In genomic region chr19:36716221-36716620, GRCm38 (mm10) we compare ENCODE assay signal across 12 mouse cellular contexts.
"Had no signal": no experiment of that assay in that cellular context is flagged by ENCODE, and none has a peak within 500 bp of the region (broad histone marks: within the 10 kb centered on the region; RNA-seq: fewer than 3 reads in every experiment).

No protein-coding gene starts in this region.

- ATAC-seq: liver, embryonic 12.5 days; midbrain, embryonic 15.5 days had no signal

- H3K36me3 ChIP-seq: liver, embryonic 12.5 days; midbrain, embryonic 15.5 days; neural tube, embryonic 12.5 days; stomach, embryonic 15.5 days had no signal

- H3K9me3 ChIP-seq: liver, embryonic 12.5 days; midbrain, embryonic 15.5 days; neural tube, embryonic 12.5 days; stomach, embryonic 15.5 days had no signal

- DNase-seq: kidney, adult 8-10 months; kidney, postnatal 4 days; left cerebral cortex, postnatal 4 days; right cerebral cortex, postnatal 14 days; thymus, adult 18-20 months; thymus, postnatal 14 days had no signal

- H3K27me3 ChIP-seq: liver, embryonic 12.5 days; midbrain, embryonic 15.5 days; neural tube, embryonic 12.5 days; stomach, embryonic 15.5 days had no signal

- H3K4me1 ChIP-seq: liver, embryonic 12.5 days; midbrain, embryonic 15.5 days; neural tube, embryonic 12.5 days had no signal

- H3K4me3 ChIP-seq: layer of hippocampus, adult 2 months; liver, embryonic 12.5 days; midbrain, embryonic 15.5 days; neural tube, embryonic 12.5 days; stomach, embryonic 15.5 days had no signal

- H3K9ac ChIP-seq: liver, embryonic 12.5 days; midbrain, embryonic 15.5 days; neural tube, embryonic 12.5 days; stomach, embryonic 15.5 days had no signal

- H3K4me2 ChIP-seq: liver, embryonic 12.5 days; midbrain, embryonic 15.5 days; neural tube, embryonic 12.5 days; stomach, embryonic 15.5 days had no signal

- H3K27ac ChIP-seq: kidney, postnatal 0 days; layer of hippocampus, adult 2 months; liver, embryonic 12.5 days; midbrain, embryonic 15.5 days; neural tube, embryonic 12.5 days; stomach, embryonic 15.5 days had no signal
